Mouse (Mus musculus) lung, postnatal 0 days (tissue): ENCODE measurements around the gene Nhs. TPM values are rescaled to one million over a fixed set of nuclear protein-coding genes. Genes with fewer than 3 reads are reported as not detected.

Source experiments
- ATAC-seq: fragments of 200-750 bp; cut with Nextera tagmentation; 2 replicates; pipeline ENCODE4 v1.8.0; 2017; ENCODE audit warnings: moderate library complexity
- DNase-seq: peaks from one replicate; pipeline ENCODE4 v3.0.0-alpha.2; 2016; ENCODE audit warnings: low spot score
- H3K27ac ChIP-seq: fragments of 300-500 bp; sonication (generic); 2 replicates; pipeline ENCODE4 v1.5.1; 2014; ENCODE audit warnings: antibody characterized with exemption, mild to moderate bottlenecking, low read length, mixed read lengths
- H3K27me3 ChIP-seq: fragments of 300-500 bp; sonication (generic); replicated peaks from 2 replicates; pipeline ENCODE4 v1.6.1; 2014; ENCODE audit warnings: low read length, mixed read lengths; ENCODE audit not compliant: insufficient read depth
- H3K36me3 ChIP-seq: fragments of 300-500 bp; sonication (generic); 2 replicates; pipeline ENCODE4 v1.6.1; 2014; ENCODE audit warnings: low read length, mixed read lengths; ENCODE audit not compliant: insufficient read depth
- H3K4me1 ChIP-seq: fragments of 300-500 bp; sonication (generic); 2 replicates; pipeline ENCODE4 v1.6.1; 2014; ENCODE audit warnings: antibody characterized with exemption, low read depth, low read length, mixed read lengths; ENCODE audit not compliant: insufficient read depth
- H3K4me2 ChIP-seq: fragments of 300-500 bp; sonication (generic); replicated peaks from 2 replicates; pipeline ENCODE4 v1.6.1; 2014; ENCODE audit warnings: low read depth, mild to moderate bottlenecking, low read length, moderate library complexity, mixed read lengths
- H3K4me3 ChIP-seq: fragments of 300-500 bp; sonication (generic); 2 replicates; pipeline ENCODE4 v1.5.1; 2014; ENCODE audit warnings: low read depth, low read length
- H3K9ac ChIP-seq: fragments of 300-500 bp; sonication (generic); replicated peaks from 2 replicates; pipeline ENCODE4 v1.6.1; 2014; ENCODE audit warnings: low read depth, mild to moderate bottlenecking
- H3K9me3 ChIP-seq: fragments of 300-500 bp; sonication (generic); 2 replicates; pipeline ENCODE4 v1.6.1; 2016; ENCODE audit warnings: low read length, mixed read lengths
- CTCF ChIP-seq: IDR thresholded peaks from 2 replicates; pipeline ENCODE4 v1.5.1; 2016; ENCODE audit warnings: antibody characterized with exemption, mild to moderate bottlenecking
- EP300 ChIP-seq: IDR thresholded peaks from 2 replicates; pipeline ENCODE4 v1.6.1; 2016; ENCODE audit warnings: antibody characterized with exemption, mild to moderate bottlenecking, control low read depth
- WGBS: fragments of 180-500 bp; shearing (Covaris S2); extraction: QIAGEN DNeasy Blood & Tissue Kit; methylation state at CpG from one replicate; pipeline ENCODE4 v1.1.7; 2014; 5-methylcytosine and 5-hydroxymethylcytosine counted together
- polyA plus RNA-seq: library from polyadenylated mRNA; unstranded; fragments of >200 nt; fragmentation: Nextera tagmentation; extraction: Ambion mirVana; gene quantifications from 2 replicates; pipeline ENCODE4 v1.2.1, GENCODE M21; 2015

Gene Nhs
- polyA plus RNA-seq, 1 experiment from 2014 or later = 0.49 TPM

- H3K4me1 ChIP-seq = no peaks in the 10 kb centered on the region
- no peaks in the 10 kb centered on the region for H3K36me3 ChIP-seq
- no peaks in the 10 kb centered on the region for H3K9me3 ChIP-seq
- H3K4me3 ChIP-seq = no peak overlapping the region
- no peaks in the 10 kb centered on the region; the same call in 1 of the 2 replicates for H3K27me3 ChIP-seq
- no peak for ATAC-seq
- no peak overlapping the region for H3K9ac ChIP-seq
- TF ChIP-seq CTCF = no peak
- TF ChIP-seq EP300 = no peak
- no peak overlapping the region for H3K4me2 ChIP-seq
- H3K27ac ChIP-seq = no peak overlapping the region
- WGBS = 96% methylated on average over 2 of the region's 2 CpGs
- DNase-seq = no peak
These were observed 103.9 kb downstream of the Nhs start for GRCm38 (mm10) chrX:162055635-162056034.

DNA sequence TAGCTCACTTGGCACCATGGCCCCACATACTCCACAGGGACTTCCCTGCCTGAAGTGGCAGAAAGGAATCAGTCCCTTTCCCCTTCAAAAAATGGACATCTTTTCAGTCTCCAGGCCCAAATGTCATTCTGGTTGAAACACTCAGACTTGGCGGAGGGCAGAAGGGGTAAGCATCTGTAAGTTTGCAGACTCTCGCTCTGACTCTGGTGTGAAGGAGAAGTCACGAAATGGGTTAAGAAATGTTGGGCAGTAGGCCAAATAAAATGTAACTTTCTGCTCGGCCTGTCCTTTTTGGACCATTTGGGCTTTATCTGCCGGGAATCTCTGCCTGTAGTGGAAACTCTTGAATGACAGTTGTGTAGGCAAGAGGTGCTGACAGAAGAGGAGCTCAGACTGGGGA, 106.0 kb downstream of the Nhs start:
- no peak for TF ChIP-seq EP300
- no peak for TF ChIP-seq CTCF
- H3K27me3 ChIP-seq = no peaks in the 10 kb centered on the region; the same call in 1 of the 2 replicates
- WGBS = 40% methylated on average over 5 of the region's 5 CpGs
- no peaks in the 10 kb centered on the region for H3K4me1 ChIP-seq
- H3K9ac ChIP-seq = no peak overlapping the region
- no peak overlapping the region for H3K27ac ChIP-seq
- H3K36me3 ChIP-seq = no peaks in the 10 kb centered on the region
- peak; percentile 30 for DNase-seq
- no peaks in the 10 kb centered on the region for H3K9me3 ChIP-seq
- no peak for ATAC-seq
- no peak overlapping the region for H3K4me3 ChIP-seq
- H3K4me2 ChIP-seq = no peak overlapping the region

DNA sequence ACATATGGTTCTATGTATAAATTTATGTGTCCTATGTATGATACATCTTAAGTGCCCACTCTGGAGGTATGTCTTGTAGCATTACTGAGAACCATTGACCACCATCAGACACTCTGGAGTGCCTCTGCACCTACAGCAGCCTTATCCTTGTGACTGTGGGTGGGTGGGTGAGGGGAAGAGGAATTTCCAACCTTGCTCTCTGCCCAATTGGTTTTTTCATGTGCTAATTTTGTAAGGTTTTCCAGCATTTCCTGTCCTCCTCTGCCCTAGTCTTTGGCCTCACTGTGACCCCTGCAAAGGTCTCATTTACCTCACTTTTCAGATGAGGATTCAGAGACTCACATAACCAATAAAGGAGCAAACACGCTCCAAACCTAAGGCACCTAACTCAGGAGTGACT, 107.0 kb downstream of the Nhs start:
- Histone ChIP-seq H3K9ac (no peak overlapping the region), H3K4me1 (no peaks in the 10 kb centered on the region), H3K4me2 (no peak overlapping the region), H3K4me3 (no peak overlapping the region), H3K9me3 (no peaks in the 10 kb centered on the region), H3K36me3 (no peaks in the 10 kb centered on the region), H3K27ac (no peak overlapping the region), H3K27me3 (no peaks in the 10 kb centered on the region; the same call in 1 of the 2 replicates)
- ATAC-seq (no peak), DNase-seq (no peak)
- TF ChIP-seq CTCF (no peak), EP300 (no peak)
- 93% methylated on average over 1 of the region's 1 CpGs for WGBS

DNA sequence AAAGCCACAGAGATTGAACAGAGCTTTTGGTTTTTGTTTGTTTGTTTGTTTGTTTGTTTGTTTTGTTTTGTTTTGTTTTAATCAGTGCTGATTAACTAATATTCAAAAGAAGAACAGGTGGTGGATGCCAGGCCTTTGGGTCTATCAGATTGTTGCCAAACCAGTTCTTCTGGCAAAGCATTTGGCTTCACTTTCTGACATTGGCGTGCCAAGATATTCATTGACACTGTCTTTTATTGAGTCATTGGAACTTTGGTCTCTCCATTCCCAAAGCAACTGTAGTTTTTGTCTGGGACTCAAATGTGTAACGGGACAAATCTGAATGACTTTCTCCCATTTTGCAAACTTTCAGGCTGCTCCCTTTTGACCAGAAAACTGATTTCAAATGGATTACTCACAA, 109.9 kb downstream of the Nhs start:
- Histone ChIP-seq H3K27ac (no peak overlapping the region), H3K9me3 (no peaks in the 10 kb centered on the region), H3K36me3 (no peaks in the 10 kb centered on the region), H3K4me3 (no peak overlapping the region), H3K4me2 (no peak overlapping the region), H3K9ac (no peak overlapping the region), H3K27me3 (no peaks in the 10 kb centered on the region), H3K4me1 (no peaks in the 10 kb centered on the region)
- TF ChIP-seq CTCF (no peak), EP300 (no peak)
- no peak for DNase-seq
- 98% methylated on average over 2 of the region's 2 CpGs for WGBS
- no peak for ATAC-seq

GRCm38 (mm10) chrX:162045527-162045926, 114.0 kb downstream of the Nhs start:
- H3K36me3 ChIP-seq = no peaks in the 10 kb centered on the region
- H3K9ac ChIP-seq = no peak overlapping the region
- no peak overlapping the region for H3K4me3 ChIP-seq
- H3K9me3 ChIP-seq = no peaks in the 10 kb centered on the region
- TF ChIP-seq CTCF (no peak), EP300 (no peak)
- ATAC-seq (no peak), DNase-seq (no peak)
- H3K4me2 ChIP-seq = no peak overlapping the region
- H3K27me3 ChIP-seq = no peaks in the 10 kb centered on the region
- no peaks in the 10 kb centered on the region for H3K4me1 ChIP-seq
- 88% methylated on average over 2 of the region's 2 CpGs for WGBS
- no peak overlapping the region for H3K27ac ChIP-seq

- H3K27ac ChIP-seq = no peak overlapping the region
- no peak for TF ChIP-seq CTCF
- TF ChIP-seq EP300 = no peak
- no peaks in the 10 kb centered on the region for H3K27me3 ChIP-seq
- H3K4me3 ChIP-seq = no peak overlapping the region
- ATAC-seq (no peak), DNase-seq (no peak)
- H3K4me1 ChIP-seq = no peaks in the 10 kb centered on the region
- H3K9me3 ChIP-seq = no peaks in the 10 kb centered on the region
- H3K9ac ChIP-seq = no peak overlapping the region
- no peak overlapping the region for H3K4me2 ChIP-seq
- H3K36me3 ChIP-seq = no peaks in the 10 kb centered on the region
These were observed 115.4 kb downstream of the Nhs start for GRCm38 (mm10) chrX:162044109-162044508.

- Histone ChIP-seq H3K9ac (no peak overlapping the region), H3K4me1 (no peaks in the 10 kb centered on the region), H3K27me3 (no peaks in the 10 kb centered on the region), H3K9me3 (no peaks in the 10 kb centered on the region), H3K36me3 (no peaks in the 10 kb centered on the region), H3K27ac (no peak overlapping the region), H3K4me2 (no peak overlapping the region), H3K4me3 (no peak overlapping the region)
- DNase-seq = peak; percentile 22
- no peak for ATAC-seq
- 37% methylated on average over 13 of the region's 13 CpGs for WGBS
- TF ChIP-seq EP300 = no peak
- no peak for TF ChIP-seq CTCF
These were observed 134.1 kb downstream of the Nhs start for GRCm38 (mm10) chrX:162025210-162025953.
